Comparison of ENCODE assay signal across 12 mouse cellular contexts in the genomic region with DNA sequence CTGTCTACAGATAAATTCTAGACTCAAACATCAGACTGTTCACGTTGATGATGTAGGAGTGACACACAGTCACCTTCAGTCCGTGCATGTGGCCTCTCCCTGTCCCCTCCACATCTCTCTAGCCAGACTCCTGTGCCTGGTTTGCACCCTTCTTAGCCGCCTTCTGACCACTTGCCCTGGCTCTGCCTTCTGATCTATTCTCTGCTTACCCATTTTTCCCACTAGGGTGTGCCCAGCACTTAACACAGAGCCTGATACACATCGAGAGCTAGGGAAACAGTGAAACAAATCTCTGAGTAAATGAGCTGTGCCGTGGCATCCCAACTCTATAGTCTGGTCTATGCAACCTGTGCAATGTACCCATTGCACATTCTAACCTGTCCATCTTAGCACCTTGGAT.
DNase-seq lines count a peak whose midpoint lies in the region; ATAC-seq and TF ChIP-seq lines count a peak whose summit lies in the region.
"Had no signal": no experiment of that assay in that cellular context is flagged by ENCODE, and none has a peak within 500 bp of the region (broad histone marks: within the 10 kb centered on the region; RNA-seq: fewer than 3 reads in every experiment).

No protein-coding gene starts in this region.

- H3K4me2 ChIP-seq in kidney, embryonic 14.5 days (replicated peaks; ENCODE audit: low read depth, low read length), result no peak overlapping the region
- no peak overlapping the region for H3K4me2 ChIP-seq in CH12.LX (ENCODE audit: insufficient read depth, low read depth, poor library complexity, severe bottlenecking)
- no peak overlapping the region for H3K4me2 ChIP-seq in lung, embryonic 15.5 days
- H3K4me2 ChIP-seq: liver, embryonic 13.5 days; midbrain, embryonic 12.5 days had no signal

- no peaks in the 10 kb centered on the region for H3K36me3 ChIP-seq in kidney, embryonic 14.5 days (ENCODE audit: control insufficient read depth, insufficient read depth, low read length)
- H3K36me3 ChIP-seq in CH12.LX (replicated peaks in 1 of 2; ENCODE audit: control insufficient read depth in 1 of 2, insufficient read depth in 1 of 2, low read length in 1 of 2), result peaks cover 0 to 6% of the 10 kb centered on the region in 2 experiments
- H3K36me3 ChIP-seq in lung, embryonic 15.5 days, result no peaks in the 10 kb centered on the region
- no peaks in the 10 kb centered on the region for H3K36me3 ChIP-seq in forebrain, embryonic 10.5 days (replicated peaks)
- H3K36me3 ChIP-seq: hindbrain, embryonic 10.5 days; liver, embryonic 13.5 days; midbrain, embryonic 12.5 days had no signal

- no peak overlapping the region for H3K27ac ChIP-seq in kidney, embryonic 14.5 days (ENCODE audit: low read depth, low read length)
- H3K27ac ChIP-seq in CH12.LX (ENCODE audit: insufficient read depth, low read depth), result no peak overlapping the region
- 0 out of 2 replicates have a peak overlapping the region, but pooled peaks have one; percentile 8 for H3K27ac ChIP-seq in lung, embryonic 15.5 days
- H3K27ac ChIP-seq in forebrain, embryonic 10.5 days, result no peak overlapping the region
- H3K27ac ChIP-seq: liver, embryonic 13.5 days; midbrain, embryonic 12.5 days had no signal

- peak; percentile 25 for DNase-seq in cerebellum, adult 9-10 months
- no peak for DNase-seq in cerebellum, postnatal 10 days
- DNase-seq in kidney, adult 9 months, result peak; percentile 56
- no peak for DNase-seq in CH12.LX (ENCODE audit: extremely low read depth)
- no peak for DNase-seq in forebrain, embryonic 10.5 days (ENCODE audit: extremely low spot score, low spot score)
- DNase-seq: cerebellum, adult 18-20 months; liver, embryonic 13.5 days had no signal

- H3K4me1 ChIP-seq in kidney, embryonic 14.5 days (ENCODE audit: control insufficient read depth, insufficient read depth, low read length), result peaks cover 16% of the 10 kb centered on the region
- peaks cover 8 to 43% of the 10 kb centered on the region in 2 experiments for H3K4me1 ChIP-seq in CH12.LX (ENCODE audit: control insufficient read depth in 1 of 2, insufficient read depth in 2 of 2)
- peaks cover 21% of the 10 kb centered on the region for H3K4me1 ChIP-seq in lung, embryonic 15.5 days
- peaks cover 21% of the 10 kb centered on the region for H3K4me1 ChIP-seq in forebrain, embryonic 10.5 days

- in situ Hi-C loops in CH12.LX (cut with MboI; ENCODE audit: low pct_ligation_motif_present, low pct_unique_long_range_greater_than_20kb, low sequenced_read_pairs), result no loop called here

- H3K9ac ChIP-seq in kidney, embryonic 14.5 days (ENCODE audit: low read depth, low read length), result no peak overlapping the region
- H3K9ac ChIP-seq in CH12.LX (ENCODE audit: insufficient read depth, low read depth), result no peak overlapping the region
- H3K9ac ChIP-seq in lung, embryonic 15.5 days, result no peak overlapping the region
- H3K9ac ChIP-seq: liver, embryonic 13.5 days; midbrain, embryonic 12.5 days had no signal

- TF ChIP-seq EP300 in CH12.LX (IDR thresholded peaks at IDR 0.05; ENCODE audit: low read length), result no peak

- H3K79me2 ChIP-seq in CH12.LX (replicated peaks; ENCODE audit: control insufficient read depth, extremely low read depth, insufficient read depth, poor library complexity, severe bottlenecking), result no peaks in the 10 kb centered on the region

- H3K9me3 ChIP-seq in kidney, embryonic 14.5 days (ENCODE audit: control insufficient read depth, low read length), result no peaks in the 10 kb centered on the region
- no peaks in the 10 kb centered on the region for H3K9me3 ChIP-seq in CH12.LX (replicated peaks; ENCODE audit: low read length)
- H3K9me3 ChIP-seq in lung, embryonic 15.5 days, result no peaks in the 10 kb centered on the region
- H3K9me3 ChIP-seq in forebrain, embryonic 10.5 days, result no peaks in the 10 kb centered on the region
- H3K9me3 ChIP-seq: hindbrain, embryonic 10.5 days; liver, embryonic 13.5 days; midbrain, embryonic 12.5 days had no signal

- no peaks in the 10 kb centered on the region for H3K27me3 ChIP-seq in kidney, embryonic 14.5 days (ENCODE audit: control insufficient read depth, insufficient read depth, low read length)
- H3K27me3 ChIP-seq in CH12.LX (replicated peaks), result no peaks in the 10 kb centered on the region
- H3K27me3 ChIP-seq in lung, embryonic 15.5 days, result no peaks in the 10 kb centered on the region
- peaks cover 8% of the 10 kb centered on the region; the same call in 1 of the 2 replicates for H3K27me3 ChIP-seq in forebrain, embryonic 10.5 days (ENCODE audit: poor library complexity, severe bottlenecking)

- TF ChIP-seq RAD21 in CH12.LX (IDR thresholded peaks at IDR 0.05; ENCODE audit: low read depth, low read length), result peak; percentile 63

- peak in 1 of 2 experiments; percentile 60; a peak in 2 of 4 replicates for TF ChIP-seq CTCF in CH12.LX (conservative IDR thresholded peaks at IDR 0.05 in 1 of 2, IDR thresholded peaks at IDR 0.05 in 1 of 2; ENCODE audit: low read depth in 2 of 2, low read length in 2 of 2)

- 41% methylated on average over 5 of the region's 5 CpGs for WGBS in kidney, embryonic 14.5 days
- 47% methylated on average over 5 of the region's 5 CpGs for WGBS in lung, embryonic 15.5 days
- 74% methylated on average over 5 of the region's 5 CpGs for WGBS in forebrain, embryonic 10.5 days

- no peak for TF ChIP-seq POLR2A in CH12.LX (IDR thresholded peaks at IDR 0.05; ENCODE audit: low read depth, low read length)

- dilution Hi-C loops in CH12.LX (cut with MboI; ENCODE audit: extremely low pct_ligation_motif_present, extremely low pct_unique_long_range_greater_than_20kb, low sequenced_read_pairs), result no loop called here

- no peak overlapping the region for H3K4me3 ChIP-seq in kidney, embryonic 14.5 days (ENCODE audit: low read length)
- no peak overlapping the region for H3K4me3 ChIP-seq in CH12.LX (replicated peaks in 1 of 3; ENCODE audit: low read depth in 2 of 3, low read length in 2 of 3, poor library complexity in 1 of 3)
- no peak overlapping the region for H3K4me3 ChIP-seq in lung, embryonic 15.5 days
- no peak overlapping the region for H3K4me3 ChIP-seq in forebrain, embryonic 10.5 days
- H3K4me3 ChIP-seq: hindbrain, embryonic 10.5 days; liver, embryonic 13.5 days; midbrain, embryonic 12.5 days had no signal

- no peak for ATAC-seq in kidney, embryonic 14.5 days (ENCODE audit: low FRiP score, low TSS enrichment)
- ATAC-seq in lung, embryonic 15.5 days (ENCODE audit: borderline replicate concordance, extremely low read depth, low FRiP score, low TSS enrichment), result no peak
- no peak for ATAC-seq in activated CD4-positive, CD25-positive, alpha-beta regulatory T cell, adult 4 months

TF ChIP-seq in CH12.LX, 34 proteins besides CTCF, POLR2A, EP300 and RAD21:
- TF ChIP-seq MEF2A (IDR thresholded peaks at IDR 0.05; ENCODE audit: borderline replicate concordance, low read depth, low read length), result no peak
- TF ChIP-seq ZC3H11A (IDR thresholded peaks at IDR 0.05; ENCODE audit: low read depth, low read length), result peak; percentile 9; the same call in 1 of the 2 replicates
- no peak for TF ChIP-seq IRF4 (IDR thresholded peaks at IDR 0.05; ENCODE audit: low read depth, low read length)
- no peak for TF ChIP-seq CHD2 (IDR thresholded peaks at IDR 0.05; ENCODE audit: low read length)
- TF ChIP-seq SMC3 (IDR thresholded peaks at IDR 0.05; ENCODE audit: low read depth, low read length), result peak; percentile 69
- TF ChIP-seq JUN (IDR thresholded peaks at IDR 0.05; ENCODE audit: insufficient read depth, low read depth, low read length), result no peak

Comparison
In these comparisons a context has a peak if more than half of its experiments do, and no peak if none do; other contexts are left out.
1. DNase-seq: peak in cerebellum, adult 9-10 months (single experiment) and kidney, adult 9 months (single experiment); none in cerebellum, postnatal 10 days (0 of 2), CH12.LX (single experiment) and forebrain, embryonic 10.5 days (single experiment).